Mouse (Mus musculus) kidney, embryonic 14.5 days (tissue): Measurements from ENCODE around the gene Cirbp. TPM values are rescaled to one million over a fixed set of nuclear protein-coding genes. Genes with fewer than 3 reads are reported as not detected.
"Not testable (repeated sequence)": the region's sequence is repeated elsewhere in the genome, so short reads cannot be mapped to it uniquely, and the experiment has no call there.

ENCODE experiments used
- ATAC-seq: fragments of 200-750 bp; cut with Nextera tagmentation; 2 replicates; pipeline ENCODE4 v1.8.0; 2017; ENCODE audit warnings: moderate number of reproducible peaks, mild to moderate bottlenecking, moderate TSS enrichment, moderate library complexity; ENCODE audit not compliant: low FRiP score, low TSS enrichment
- H3K27ac ChIP-seq: fragments of 300-500 bp; sonication (generic); 2 replicates; pipeline ENCODE4 v1.5.1; 2014; ENCODE audit warnings: low read depth, mild to moderate bottlenecking, low read length, moderate library complexity, mixed read lengths
- H3K27me3 ChIP-seq: fragments of 300-500 bp; sonication (generic); 2 replicates; pipeline ENCODE4 v1.6.1; 2014; ENCODE audit warnings: mild to moderate bottlenecking, low read length; ENCODE audit not compliant: control insufficient read depth, insufficient read depth
- H3K36me3 ChIP-seq: fragments of 300-500 bp; sonication (generic); 2 replicates; pipeline ENCODE4 v1.6.1; 2014; ENCODE audit warnings: low read length, mixed read lengths; ENCODE audit not compliant: control insufficient read depth, insufficient read depth
- H3K4me1 ChIP-seq: fragments of 300-500 bp; sonication (generic); 2 replicates; pipeline ENCODE4 v1.6.1; 2014; ENCODE audit warnings: low read length, mixed read lengths; ENCODE audit not compliant: control insufficient read depth, insufficient read depth
- H3K4me2 ChIP-seq: fragments of 300-500 bp; sonication (generic); replicated peaks from 2 replicates; pipeline ENCODE4 v1.6.1; 2014; ENCODE audit warnings: low read depth, mild to moderate bottlenecking, low read length
- H3K4me3 ChIP-seq: fragments of 300-500 bp; sonication (generic); 2 replicates; pipeline ENCODE4 v1.5.1; 2014; ENCODE audit warnings: mild to moderate bottlenecking, low read length
- H3K9ac ChIP-seq: fragments of 300-500 bp; sonication (generic); 2 replicates; pipeline ENCODE4 v1.6.1; 2014; ENCODE audit warnings: low read depth, mild to moderate bottlenecking, low read length, moderate library complexity
- H3K9me3 ChIP-seq: fragments of 300-500 bp; sonication (generic); 2 replicates; pipeline ENCODE4 v1.6.1; 2016; ENCODE audit warnings: low read length; ENCODE audit not compliant: control insufficient read depth
- WGBS: fragments of 180-500 bp; shearing (Covaris S2); extraction: QIAGEN DNeasy Blood & Tissue Kit; methylation state at CpG from one replicate; pipeline ENCODE4 v1.1.7; 2014; 5-methylcytosine and 5-hydroxymethylcytosine counted together
- polyA plus RNA-seq: library from polyadenylated mRNA; unstranded; fragments of >200 nt; fragmentation: Nextera tagmentation; extraction: Ambion mirVana; gene quantifications from 2 replicates; pipeline ENCODE4 v1.2.1, GENCODE M21; 2014

The Cirbp gene
- polyA plus RNA-seq, 1 experiment from 2014 or later: 80.0 TPM

GRCm38 (mm10) chr10:80199440-80200008 lies 33.7 kb downstream of the Cirbp start:
- Histone ChIP-seq H3K9ac (no peak overlapping the region), H3K9me3 (no peaks in the 10 kb centered on the region), H3K4me3 (no peak overlapping the region), H3K4me1 (peaks cover 8% of the 10 kb centered on the region; the same call in 1 of the 2 replicates), H3K27ac (no peak overlapping the region), H3K36me3 (no peaks in the 10 kb centered on the region), H3K27me3 (no peaks in the 10 kb centered on the region), H3K4me2 (no peak overlapping the region)
- peak; percentile 84 for ATAC-seq
- 45% methylated on average over 3 of the region's 3 CpGs for WGBS

- 84% methylated on average over 6 of the region's 6 CpGs for WGBS
- no peak for ATAC-seq
- no peak overlapping the region for H3K27ac ChIP-seq
- H3K27me3 ChIP-seq: no peaks in the 10 kb centered on the region
- H3K4me2 ChIP-seq: no peak overlapping the region
- H3K9ac ChIP-seq: no peak overlapping the region
- H3K4me1 ChIP-seq: peaks cover 8% of the 10 kb centered on the region; the same call in 1 of the 2 replicates
- H3K4me3 ChIP-seq: no peak overlapping the region
- no peaks in the 10 kb centered on the region for H3K36me3 ChIP-seq
- H3K9me3 ChIP-seq: no peaks in the 10 kb centered on the region
Measured at GRCm38 (mm10) chr10:80200485-80200884, 34.7 kb downstream of the Cirbp start.

- no peak overlapping the region for H3K4me3 ChIP-seq
- 0 out of 2 replicates have a peak overlapping the region, but pooled peaks have one; percentile 7 for H3K9ac ChIP-seq
- H3K27ac ChIP-seq: no peak overlapping the region
- H3K9me3 ChIP-seq: no peaks in the 10 kb centered on the region
- ATAC-seq: no peak
- H3K4me1 ChIP-seq: 0 out of 2 replicates have a peak, but pooled peaks cover 3% of the 10 kb centered on the region
- no peaks in the 10 kb centered on the region for H3K27me3 ChIP-seq
- WGBS: 37% methylated on average over 7 of the region's 7 CpGs
- H3K36me3 ChIP-seq: no peaks in the 10 kb centered on the region
- H3K4me2 ChIP-seq: no peak overlapping the region
Measured at GRCm38 (mm10) chr10:80204055-80204454, 38.3 kb downstream of the Cirbp start.

- H3K9me3 ChIP-seq: no peaks in the 10 kb centered on the region
Measured at GRCm38 (mm10) chr10:80207201-80207600, 41.4 kb downstream of the Cirbp start.

DNA sequence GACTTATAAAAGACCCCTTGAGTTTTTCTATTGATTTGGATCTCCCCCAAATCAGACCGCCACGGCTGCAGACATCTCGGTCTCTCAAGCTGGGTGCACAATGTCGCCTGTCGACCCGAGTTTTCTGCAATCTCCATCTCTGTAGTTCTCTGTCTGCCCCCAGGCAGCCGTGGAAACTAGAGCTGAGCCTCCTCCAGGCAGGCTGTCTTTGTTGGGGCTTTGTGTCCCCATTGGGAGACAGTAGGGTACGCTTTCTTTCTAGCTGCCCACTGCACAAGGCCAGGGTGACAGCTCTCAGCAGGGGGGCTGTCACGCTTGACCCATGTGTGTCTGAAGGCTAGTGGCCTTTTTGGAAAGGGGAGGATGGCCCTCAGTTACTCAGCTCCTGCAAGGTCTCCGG lies 41.9 kb downstream of the Cirbp start:
- Histone ChIP-seq H3K27me3 (no peaks in the 10 kb centered on the region), H3K4me2 (no peak overlapping the region), H3K9ac (no peak overlapping the region), H3K4me3 (no peak overlapping the region), H3K27ac (no peak overlapping the region), H3K9me3 (no peaks in the 10 kb centered on the region), H3K4me1 (0 out of 2 replicates have a peak, but pooled peaks cover 6% of the 10 kb centered on the region), H3K36me3 (no peaks in the 10 kb centered on the region)
- ATAC-seq: no peak
- WGBS: 67% methylated on average over 10 of the region's 10 CpGs

More at GRCm38 (mm10) chr10:80207201-80207600, 41.4 kb downstream of the Cirbp start:
- 62% methylated on average over 1 of the region's 1 CpGs for whole genome bisulfite sequencing
- no peak for ATAC-seq
- H3K27ac ChIP-seq: no peak overlapping the region
- H3K4me2 ChIP-seq: no peak overlapping the region
- H3K4me1 ChIP-seq: 0 out of 2 replicates have a peak, but pooled peaks cover 6% of the 10 kb centered on the region
- H3K9ac ChIP-seq: no peak overlapping the region
- H3K27me3 ChIP-seq: no peaks in the 10 kb centered on the region
- no peak overlapping the region for H3K4me3 ChIP-seq
- no peaks in the 10 kb centered on the region for H3K36me3 ChIP-seq

- Histone ChIP-seq H3K4me3 (no peak overlapping the region), H3K4me2 (no peak overlapping the region), H3K27me3 (no peaks in the 10 kb centered on the region), H3K27ac (no peak overlapping the region), H3K36me3 (no peaks in the 10 kb centered on the region), H3K9me3 (no peaks in the 10 kb centered on the region), H3K4me1 (0 out of 2 replicates have a peak, but pooled peaks cover 6% of the 10 kb centered on the region), H3K9ac (no peak overlapping the region)
- no peak for ATAC-seq
- WGBS: 79% methylated on average over 4 of the region's 4 CpGs
Measured at GRCm38 (mm10) chr10:80208248-80208647, 42.5 kb downstream of the Cirbp start.

DNA sequence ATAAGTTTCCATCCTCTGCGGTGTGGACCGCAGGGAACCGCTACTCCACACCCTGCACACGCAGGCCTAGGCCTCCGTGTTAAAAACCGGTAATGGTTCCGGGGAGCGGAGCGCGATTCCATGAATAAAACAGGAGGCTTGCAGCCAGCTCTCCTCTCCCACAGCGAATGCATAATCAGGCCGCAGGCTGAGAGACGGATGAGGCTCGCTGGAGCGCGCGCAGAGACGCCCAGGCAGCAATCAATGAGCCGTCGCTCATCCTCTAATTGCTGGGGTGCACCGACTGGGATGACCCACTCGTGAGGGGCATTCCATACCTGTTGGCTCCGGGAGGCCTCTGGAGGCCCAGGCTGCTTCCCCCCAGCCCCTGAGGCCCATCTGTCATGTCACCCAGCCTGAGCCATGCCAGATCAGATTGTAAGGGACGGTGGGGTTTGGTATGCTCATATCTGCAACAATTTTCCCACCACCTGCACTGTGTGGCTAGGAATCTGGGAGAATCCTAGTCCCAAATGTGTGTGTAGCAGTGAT lies 43.1 kb downstream of the Cirbp start:
- WGBS: 10% methylated on average over 24 of the region's 24 CpGs
- Histone ChIP-seq H3K9ac (no peak overlapping the region), H3K9me3 (no peaks in the 10 kb centered on the region), H3K27ac (no peak overlapping the region), H3K4me1 (0 out of 2 replicates have a peak, but pooled peaks cover 6% of the 10 kb centered on the region), H3K4me3 (no peak overlapping the region), H3K27me3 (no peaks in the 10 kb centered on the region), H3K36me3 (no peaks in the 10 kb centered on the region), H3K4me2 (peak overlapping the region; percentile 8; the same call in 1 of the 2 replicates)
- ATAC-seq: no peak

GRCm38 (mm10) chr10:80211547-80212103 lies 45.8 kb downstream of the Cirbp start:
- H3K9ac ChIP-seq, H3K4me2 ChIP-seq, ATAC-seq, H3K9me3 ChIP-seq, H3K27me3 ChIP-seq, H3K4me1 ChIP-seq, H3K36me3 ChIP-seq, H3K4me3 ChIP-seq, H3K27ac ChIP-seq: not testable (repeated sequence)
- 76% methylated on average over 7 of the region's 7 CpGs for WGBS
